ENCODE assay signal across 24 mouse cellular contexts in genomic region chr5:58083056-58083455, GRCm38 (mm10).
DNase-seq lines count a peak whose midpoint lies in the region; ATAC-seq and TF ChIP-seq lines count a peak whose summit lies in the region.
"Had no signal": no experiment of that assay in that cellular context is flagged by ENCODE, and none has a peak within 500 bp of the region (broad histone marks: within the 10 kb centered on the region; RNA-seq: fewer than 3 reads in every experiment).

No protein-coding gene starts in this region.

- DNase-seq in heart, adult 8-10 months (ENCODE audit: low spot score) = peak; percentile 41
- DNase-seq in heart, embryonic 10.5 days (ENCODE audit: low spot score) = no peak
- DNase-seq in heart, adult 11 months = no peak
- peak; percentile 36 to 38 for DNase-seq in heart, postnatal 10 days
- DNase-seq in thymus, adult 2 months = no peak
- no peak for DNase-seq in limb, embryonic 10.5 days (ENCODE audit: low spot score)
- DNase-seq: adrenal gland, postnatal 10 days; adrenal gland, postnatal 36 days; cerebellum, adult 18-20 months; cerebellum, adult 9-10 months; cerebellum, postnatal 14 days; gastrocnemius, postnatal 10 days; gastrocnemius, postnatal 36 days; kidney, adult 11 months; kidney, adult 8-10 months had no signal

- no peak for TF ChIP-seq POLR2A in thymus, adult 2 months (IDR thresholded peaks at IDR 0.05; ENCODE audit: control insufficient read depth, extremely low read depth, insufficient read depth, low read length, poor library complexity)

- WGBS in heart, embryonic 10.5 days = 23% methylated on average over 3 of the region's 3 CpGs
- 5% methylated on average over 3 of the region's 3 CpGs for WGBS in heart, embryonic 14.5 days
- 19% methylated on average over 3 of the region's 3 CpGs for WGBS in heart, embryonic 16.5 days
- 93% methylated on average over 3 of the region's 3 CpGs for WGBS in thymus, adult 2 months
- WGBS in limb, embryonic 10.5 days = 96% methylated on average over 3 of the region's 3 CpGs

- no peaks in the 10 kb centered on the region for H3K27me3 ChIP-seq in heart, embryonic 10.5 days (ENCODE audit: insufficient read depth, poor library complexity, severe bottlenecking)
- no peaks in the 10 kb centered on the region for H3K27me3 ChIP-seq in heart, embryonic 14.5 days (ENCODE audit: control insufficient read depth, insufficient read depth, low read length)
- H3K27me3 ChIP-seq in heart, embryonic 16.5 days (ENCODE audit: control insufficient read depth, insufficient read depth, low read length) = no peaks in the 10 kb centered on the region
- H3K27me3 ChIP-seq in thymus, adult 2 months (ENCODE audit: control insufficient read depth, insufficient read depth, low read length) = no peaks in the 10 kb centered on the region
- H3K27me3 ChIP-seq in limb, embryonic 10.5 days (ENCODE audit: low read depth, poor library complexity, severe bottlenecking) = no peaks in the 10 kb centered on the region
- H3K27me3 ChIP-seq: forebrain, embryonic 13.5 days; hindbrain, embryonic 13.5 days; intestine, embryonic 15.5 days had no signal

- H3K36me3 ChIP-seq in heart, embryonic 10.5 days = no peaks in the 10 kb centered on the region
- no peaks in the 10 kb centered on the region for H3K36me3 ChIP-seq in heart, embryonic 14.5 days (ENCODE audit: control insufficient read depth, insufficient read depth, low read length)
- no peaks in the 10 kb centered on the region for H3K36me3 ChIP-seq in heart, embryonic 16.5 days (ENCODE audit: control insufficient read depth, insufficient read depth)
- H3K36me3 ChIP-seq in thymus, adult 2 months (ENCODE audit: control insufficient read depth, insufficient read depth, low read length) = no peaks in the 10 kb centered on the region
- H3K36me3 ChIP-seq in limb, embryonic 10.5 days = no peaks in the 10 kb centered on the region
- H3K36me3 ChIP-seq: forebrain, embryonic 10.5 days; hindbrain, embryonic 10.5 days; hindbrain, embryonic 13.5 days; intestine, embryonic 15.5 days had no signal

- peak; percentile 54; the same call in 1 of the 2 replicates for ATAC-seq in heart, embryonic 14.5 days (ENCODE audit: insufficient number of reproducible peaks, insufficient read depth, low FRiP score, low read depth)
- ATAC-seq in heart, embryonic 16.5 days (replicated peaks; ENCODE audit: extremely low read depth, insufficient read depth, low FRiP score) = peak; percentile 84
- ATAC-seq: forebrain, embryonic 13.5 days; forebrain, embryonic 16.5 days; hindbrain, embryonic 16.5 days; intestine, embryonic 15.5 days had no signal

- H3K4me1 ChIP-seq in heart, embryonic 10.5 days = peaks cover 16% of the 10 kb centered on the region
- H3K4me1 ChIP-seq in heart, embryonic 14.5 days (ENCODE audit: control insufficient read depth in 2 of 2, insufficient read depth in 2 of 2, low read length in 2 of 2) = peaks cover 5 to 27% of the 10 kb centered on the region in 2 experiments
- peaks cover 13% of the 10 kb centered on the region for H3K4me1 ChIP-seq in heart, embryonic 16.5 days (ENCODE audit: control insufficient read depth, insufficient read depth, low read length)
- H3K4me1 ChIP-seq in thymus, adult 2 months (replicated peaks; ENCODE audit: control insufficient read depth, insufficient read depth, low read length) = no peaks in the 10 kb centered on the region
- no peaks in the 10 kb centered on the region for H3K4me1 ChIP-seq in limb, embryonic 10.5 days
- H3K4me1 ChIP-seq: forebrain, embryonic 10.5 days; forebrain, embryonic 13.5 days; hindbrain, embryonic 10.5 days; hindbrain, embryonic 13.5 days; intestine, embryonic 15.5 days had no signal

- H3K4me2 ChIP-seq in heart, embryonic 14.5 days (ENCODE audit: low read length) = peak overlapping the region; percentile 22; the same call in 1 of the 2 replicates
- no peak overlapping the region for H3K4me2 ChIP-seq in heart, embryonic 16.5 days (ENCODE audit: low read depth, low read length)
- H3K4me2 ChIP-seq: forebrain, embryonic 13.5 days; hindbrain, embryonic 13.5 days; intestine, embryonic 15.5 days had no signal

- no peak for TF ChIP-seq CTCF in thymus, adult 2 months (IDR thresholded peaks at IDR 0.05; ENCODE audit: borderline replicate concordance, control insufficient read depth, extremely low read depth, insufficient read depth, low read length, poor library complexity)

- no peak overlapping the region for H3K27ac ChIP-seq in heart, embryonic 10.5 days
- H3K27ac ChIP-seq in heart, embryonic 14.5 days (replicated peaks in 1 of 2; ENCODE audit: control insufficient read depth in 1 of 2, insufficient read depth in 1 of 2, low read depth in 2 of 2, low read length in 2 of 2) = no peak overlapping the region; a peak in 2 of 4 replicates
- H3K27ac ChIP-seq in heart, embryonic 16.5 days (ENCODE audit: low read length) = no peak overlapping the region
- H3K27ac ChIP-seq in thymus, adult 2 months (ENCODE audit: control insufficient read depth, insufficient read depth, low read length) = no peak overlapping the region
- H3K27ac ChIP-seq in limb, embryonic 10.5 days = no peak overlapping the region
- H3K27ac ChIP-seq: forebrain, embryonic 10.5 days; forebrain, embryonic 13.5 days; hindbrain, embryonic 10.5 days; hindbrain, embryonic 13.5 days; intestine, embryonic 15.5 days had no signal

- no peaks in the 10 kb centered on the region for H3K9me3 ChIP-seq in heart, embryonic 10.5 days
- H3K9me3 ChIP-seq in heart, embryonic 14.5 days (ENCODE audit: control insufficient read depth, low read length) = no peaks in the 10 kb centered on the region
- no peaks in the 10 kb centered on the region for H3K9me3 ChIP-seq in heart, embryonic 16.5 days (replicated peaks; ENCODE audit: control insufficient read depth, low read length)
- H3K9me3 ChIP-seq in limb, embryonic 10.5 days (replicated peaks) = no peaks in the 10 kb centered on the region
- H3K9me3 ChIP-seq: forebrain, embryonic 10.5 days; forebrain, embryonic 13.5 days; hindbrain, embryonic 10.5 days; hindbrain, embryonic 13.5 days; intestine, embryonic 15.5 days had no signal

- intact Hi-C loops in heart, postnatal 10 days (cut with DNase I) = loop anchor here (2.0 kb wide), 1 partner anchor 362 kb away; no protein-coding TSS in a partner anchor

- H3K9ac ChIP-seq in heart, embryonic 14.5 days (ENCODE audit: low read length) = no peak overlapping the region
- H3K9ac ChIP-seq in heart, embryonic 16.5 days (ENCODE audit: low read length) = no peak overlapping the region
- H3K9ac ChIP-seq: forebrain, embryonic 13.5 days; hindbrain, embryonic 13.5 days; intestine, embryonic 15.5 days had no signal

- no peak overlapping the region for H3K4me3 ChIP-seq in heart, embryonic 10.5 days
- H3K4me3 ChIP-seq in heart, embryonic 14.5 days (ENCODE audit: control insufficient read depth in 1 of 2, insufficient read depth in 1 of 2, low read depth in 1 of 2, low read length in 2 of 2) = no peak overlapping the region
- no peak overlapping the region for H3K4me3 ChIP-seq in heart, embryonic 16.5 days (ENCODE audit: low read length)
- no peak overlapping the region for H3K4me3 ChIP-seq in thymus, adult 2 months (ENCODE audit: control insufficient read depth, insufficient read depth, low read length)
- H3K4me3 ChIP-seq in limb, embryonic 10.5 days = no peak overlapping the region
- H3K4me3 ChIP-seq: forebrain, embryonic 10.5 days; forebrain, embryonic 13.5 days; hindbrain, embryonic 10.5 days; hindbrain, embryonic 13.5 days; intestine, embryonic 15.5 days had no signal

Comparison
In these comparisons a context has a peak if more than half of its experiments do, and no peak if none do; other contexts are left out.
1. DNase-seq: peak in heart, adult 8-10 months (single experiment) and heart, postnatal 10 days (2 of 2); none in heart, embryonic 10.5 days (single experiment), heart, adult 11 months (single experiment), thymus, adult 2 months (single experiment) and limb, embryonic 10.5 days (single experiment).